In genomic region chr19:57152357-57152756, GRCm38 (mm10) we compare ENCODE assay signal across 8 mouse cellular contexts.
A peak's percentile ranks its signal among the peaks of the same experiment; 100 is the strongest.
DNase-seq lines count a peak whose midpoint lies in the region; ATAC-seq lines count a peak whose summit lies in the region.

No protein-coding gene starts in this region.

- ATAC-seq in midbrain, embryonic 14.5 days (ENCODE audit: low FRiP score, low TSS enrichment), result no peak
- no peak for ATAC-seq in midbrain, embryonic 11.5 days (ENCODE audit: low FRiP score)
- no peak; the same call in 1 of the 2 replicates for ATAC-seq in neural tube, embryonic 15.5 days (ENCODE audit: low FRiP score)
- no peak for ATAC-seq in erythroid progenitor cell, adult 5-6 weeks (replicated peaks; ENCODE audit: low FRiP score, poor library complexity, severe bottlenecking)

- H3K27me3 ChIP-seq in midbrain, embryonic 14.5 days (ENCODE audit: control insufficient read depth, insufficient read depth, low read length), result no peaks in the 10 kb centered on the region; the same call in 1 of the 2 replicates
- no peaks in the 10 kb centered on the region for H3K27me3 ChIP-seq in midbrain, embryonic 11.5 days (ENCODE audit: control insufficient read depth, insufficient read depth, low read length)
- no peaks in the 10 kb centered on the region for H3K27me3 ChIP-seq in neural tube, embryonic 15.5 days (replicated peaks)

- H3K4me1 ChIP-seq in midbrain, embryonic 14.5 days (ENCODE audit: control insufficient read depth, insufficient read depth, low read length), result 0 out of 2 replicates have a peak, but pooled peaks cover 3% of the 10 kb centered on the region
- H3K4me1 ChIP-seq in midbrain, embryonic 11.5 days (ENCODE audit: control insufficient read depth, insufficient read depth, low read length), result no peaks in the 10 kb centered on the region
- peaks cover 20% of the 10 kb centered on the region for H3K4me1 ChIP-seq in neural tube, embryonic 15.5 days

- H3K9me3 ChIP-seq in midbrain, embryonic 14.5 days (ENCODE audit: control insufficient read depth, low read length), result no peaks in the 10 kb centered on the region
- no peaks in the 10 kb centered on the region for H3K9me3 ChIP-seq in midbrain, embryonic 11.5 days (ENCODE audit: control insufficient read depth, low read length)
- no peaks in the 10 kb centered on the region for H3K9me3 ChIP-seq in neural tube, embryonic 15.5 days (replicated peaks)

- peak overlapping the region; percentile 55; the same call in 1 of the 2 replicates for H3K27ac ChIP-seq in midbrain, embryonic 14.5 days (replicated peaks; ENCODE audit: low read depth, low read length)
- H3K27ac ChIP-seq in midbrain, embryonic 11.5 days (ENCODE audit: low read depth, low read length), result no peak overlapping the region
- H3K27ac ChIP-seq in neural tube, embryonic 15.5 days (replicated peaks), result no peak overlapping the region

- DNase-seq in midbrain, embryonic 14.5 days, result peak; percentile 80
- DNase-seq in midbrain, embryonic 11.5 days (ENCODE audit: low spot score, missing footprints), result no peak
- peak; percentile 91 to 95 for DNase-seq in cerebellum, adult 18-20 months
- DNase-seq in gastrocnemius, postnatal 4 days (ENCODE audit: low spot score in 2 of 2), result peak; percentile 49 to 71
- peak; percentile 66 for DNase-seq in kidney, postnatal 14 days
- no peak for DNase-seq in spleen, adult 12 weeks (ENCODE audit: low spot score)

- no peak overlapping the region for H3K9ac ChIP-seq in midbrain, embryonic 14.5 days (replicated peaks; ENCODE audit: low read length)
- H3K9ac ChIP-seq in midbrain, embryonic 11.5 days (ENCODE audit: low read length), result no peak overlapping the region
- no peak overlapping the region for H3K9ac ChIP-seq in neural tube, embryonic 15.5 days (replicated peaks)

- WGBS in midbrain, embryonic 14.5 days, result 41% methylated on average over 9 of the region's 9 CpGs
- WGBS in midbrain, embryonic 11.5 days, result 68% methylated on average over 9 of the region's 9 CpGs
- 36% methylated on average over 9 of the region's 9 CpGs for WGBS in neural tube, embryonic 15.5 days

- no peaks in the 10 kb centered on the region for H3K36me3 ChIP-seq in midbrain, embryonic 14.5 days (ENCODE audit: control insufficient read depth, insufficient read depth, low read length)
- H3K36me3 ChIP-seq in midbrain, embryonic 11.5 days (ENCODE audit: control insufficient read depth, insufficient read depth, low read length), result no peaks in the 10 kb centered on the region
- H3K36me3 ChIP-seq in neural tube, embryonic 15.5 days, result no peaks in the 10 kb centered on the region; the same call in 1 of the 2 replicates

- H3K4me3 ChIP-seq in midbrain, embryonic 14.5 days (replicated peaks; ENCODE audit: low read depth, low read length), result no peak overlapping the region
- H3K4me3 ChIP-seq in midbrain, embryonic 11.5 days (ENCODE audit: low read depth, low read length), result no peak overlapping the region
- H3K4me3 ChIP-seq in neural tube, embryonic 15.5 days (replicated peaks), result no peak overlapping the region

- H3K4me2 ChIP-seq in midbrain, embryonic 14.5 days (ENCODE audit: low read length), result no peak overlapping the region
- no peak overlapping the region for H3K4me2 ChIP-seq in midbrain, embryonic 11.5 days
- H3K4me2 ChIP-seq in neural tube, embryonic 15.5 days, result peak overlapping the region; percentile 19; the same call in 1 of the 2 replicates

Comparison
In these comparisons a context has a peak if more than half of its experiments do, and no peak if none do; other contexts are left out.
1. DNase-seq: peak in midbrain, embryonic 14.5 days (single experiment), cerebellum, adult 18-20 months (2 of 2), gastrocnemius, postnatal 4 days (2 of 2) and kidney, postnatal 14 days (single experiment); none in midbrain, embryonic 11.5 days (single experiment) and spleen, adult 12 weeks (single experiment).